Mouse (Mus musculus) limb, embryonic 14.5 days (tissue): ENCODE measurements around the gene Tmem190. TPM values are rescaled to one million over a fixed set of nuclear protein-coding genes. Genes with fewer than 3 reads are reported as not detected.

Experiments used
- ATAC-seq: fragments of 200-750 bp; cut with Nextera tagmentation; 2 replicates; pipeline ENCODE4 v1.8.0; 2017; ENCODE audit warnings: low read depth, moderate number of reproducible peaks, moderate TSS enrichment; ENCODE audit not compliant: low FRiP score
- DNase-seq: peaks from one replicate; pipeline ENCODE4 v3.0.0-alpha.2; 2015; ENCODE audit warnings: low spot score
- H3K27ac ChIP-seq: fragments of 300-500 bp; sonication (generic); replicated peaks from 2 replicates; pipeline ENCODE4 v1.5.1; 2014; ENCODE audit warnings: low read depth, mild to moderate bottlenecking, low read length, moderate library complexity, mixed read lengths
- H3K27me3 ChIP-seq: fragments of 300-500 bp; sonication (generic); 2 replicates; pipeline ENCODE4 v1.6.1; 2014; ENCODE audit warnings: low read length, mixed read lengths; ENCODE audit not compliant: control insufficient read depth, insufficient read depth
- H3K36me3 ChIP-seq: fragments of 300-500 bp; sonication (generic); 2 replicates; pipeline ENCODE4 v1.6.1; 2014; ENCODE audit warnings: mild to moderate bottlenecking, low read length, moderate library complexity, mixed read lengths; ENCODE audit not compliant: control insufficient read depth, insufficient read depth
- H3K4me1 ChIP-seq: fragments of 300-500 bp; sonication (generic); 2 replicates; pipeline ENCODE4 v1.6.1; 2014; ENCODE audit warnings: antibody characterized with exemption, low read length, mixed read lengths; ENCODE audit not compliant: control insufficient read depth, insufficient read depth
- H3K4me2 ChIP-seq: fragments of 300-500 bp; sonication (generic); replicated peaks from 2 replicates; pipeline ENCODE4 v1.6.1; 2014; ENCODE audit warnings: low read depth, mild to moderate bottlenecking, low read length, moderate library complexity; ENCODE audit not compliant: severe bottlenecking
- H3K4me3 ChIP-seq: fragments of 300-500 bp; sonication (generic); replicated peaks from 2 replicates; pipeline ENCODE4 v1.5.1; 2014; ENCODE audit warnings: low read length
- H3K9ac ChIP-seq: fragments of 300-500 bp; sonication (generic); 2 replicates; pipeline ENCODE4 v1.6.1; 2014; ENCODE audit warnings: mild to moderate bottlenecking, low read depth, low read length, moderate library complexity; ENCODE audit not compliant: severe bottlenecking
- H3K9me3 ChIP-seq: fragments of 300-500 bp; sonication (generic); 2 replicates; pipeline ENCODE4 v1.6.1; 2016; ENCODE audit warnings: low read length; ENCODE audit not compliant: control insufficient read depth
- POLR2A ChIP-seq: fragments of 200-500 bp; IDR thresholded peaks from 2 replicates; pipeline ENCODE4 v1.8.0; 2012; ENCODE audit warnings: inconsistent platforms, mild to moderate bottlenecking, moderate library complexity, borderline replicate concordance; ENCODE audit not compliant: insufficient read depth, insufficient read length; ENCODE audit errors: extremely low read depth
- WGBS: fragments of 180-500 bp; shearing (Covaris S2); extraction: QIAGEN DNeasy Blood & Tissue Kit; methylation state at CpG from one replicate; pipeline ENCODE4 v1.1.7; 2014; 5-methylcytosine and 5-hydroxymethylcytosine counted together
- polyA plus RNA-seq, 2 experiments: library from polyadenylated mRNA; depleted of rRNA in 1 of 2; stranded (reverse) in 1 of 2; unstranded in 1 of 2; fragments of >200 nt; fragmentation: Nextera tagmentation in 1 of 2; extraction: Ambion mirVana in 1 of 2; gene quantifications; 2 replicates each; pipeline versions ENCODE4 v1.2.1 to v1.2.3; 2012 to 2014

Tmem190 gene
- polyA plus RNA-seq (2012; rRNA removed) (not detected in 2 replicates), polyA plus RNA-seq (2014; fragmentation: Nextera tagmentation; extraction: Ambion mirVana) (not detected in 2 replicates)

DNA sequence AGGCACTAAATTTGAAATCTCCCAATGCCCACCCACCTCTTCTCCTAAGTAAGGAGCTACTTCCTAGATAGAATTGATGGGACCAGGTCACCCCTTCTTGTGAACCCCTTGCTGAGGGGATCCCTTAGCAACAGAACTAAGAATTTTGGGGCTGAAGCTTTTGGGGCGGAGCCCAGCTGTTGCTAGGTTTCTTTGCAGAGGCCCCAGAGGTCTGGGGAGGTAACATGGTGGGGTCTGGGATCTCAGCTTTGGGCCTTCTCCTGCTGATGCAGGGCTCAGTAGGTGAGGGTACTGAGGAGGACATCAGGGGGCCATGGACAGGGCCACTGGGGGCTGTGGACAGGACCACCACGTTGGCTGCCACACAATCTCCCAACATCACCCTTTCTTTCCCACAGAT is at the start of gene Tmem190, which contains the start of gene Il11:
Gene Tmem190 (plus strand): TSS at position 179 of the 400 bp plus-strand sequence.
Gene Il11 (minus strand): TSS at position 101 of the 400 bp plus-strand sequence.
- Histone ChIP-seq H3K4me2 (no peak within 1 kb of the TSS), H3K36me3 (no peaks in the 10 kb centered on the region), H3K27me3 (peaks cover 14% of the 10 kb centered on the region), H3K4me1 (0 out of 2 replicates have a peak, but pooled peaks cover 3% of the 10 kb centered on the region), H3K9me3 (no peaks in the 10 kb centered on the region), H3K4me3 (no peak within 1 kb of the TSS), H3K27ac (no peak within 1 kb of the TSS), H3K9ac (no peak within 1 kb of the TSS)
- DNase-seq = no peak
- no peak for TF ChIP-seq POLR2A
- no peak for ATAC-seq
- 79% methylated on average over 2 of the region's 2 CpGs for WGBS

DNA sequence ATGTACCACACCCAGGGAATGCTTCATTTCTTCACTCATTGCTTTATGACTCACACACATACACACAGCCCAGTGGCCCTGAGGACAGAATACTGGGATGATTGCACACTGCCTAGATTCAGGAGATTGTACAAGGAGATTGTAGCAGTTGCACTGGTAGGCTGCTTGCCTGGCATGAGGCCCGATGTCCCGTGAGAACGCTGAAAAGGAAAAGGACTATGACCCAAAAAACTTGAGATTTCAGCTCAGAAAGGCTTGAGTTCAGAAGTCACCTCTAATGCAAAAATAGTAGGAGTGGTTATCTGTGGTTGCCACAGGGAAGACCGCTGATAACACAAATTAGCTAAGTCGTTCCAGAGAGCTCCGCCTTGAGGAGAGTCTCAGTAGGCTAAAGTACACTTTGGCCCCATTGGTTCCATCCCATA is 49.8 kb upstream of the Tmem190 start:
- H3K9ac ChIP-seq = no peak overlapping the region
- H3K4me3 ChIP-seq = no peak overlapping the region
- H3K27me3 ChIP-seq = no peaks in the 10 kb centered on the region
- H3K4me1 ChIP-seq = no peaks in the 10 kb centered on the region
- ATAC-seq = no peak
- no peak overlapping the region for H3K4me2 ChIP-seq
- no peaks in the 10 kb centered on the region for H3K36me3 ChIP-seq
- no peak overlapping the region for H3K27ac ChIP-seq
- no peak for TF ChIP-seq POLR2A
- H3K9me3 ChIP-seq = no peaks in the 10 kb centered on the region
- DNase-seq = no peak
- 65% methylated on average over 6 of the region's 6 CpGs for WGBS

DNA sequence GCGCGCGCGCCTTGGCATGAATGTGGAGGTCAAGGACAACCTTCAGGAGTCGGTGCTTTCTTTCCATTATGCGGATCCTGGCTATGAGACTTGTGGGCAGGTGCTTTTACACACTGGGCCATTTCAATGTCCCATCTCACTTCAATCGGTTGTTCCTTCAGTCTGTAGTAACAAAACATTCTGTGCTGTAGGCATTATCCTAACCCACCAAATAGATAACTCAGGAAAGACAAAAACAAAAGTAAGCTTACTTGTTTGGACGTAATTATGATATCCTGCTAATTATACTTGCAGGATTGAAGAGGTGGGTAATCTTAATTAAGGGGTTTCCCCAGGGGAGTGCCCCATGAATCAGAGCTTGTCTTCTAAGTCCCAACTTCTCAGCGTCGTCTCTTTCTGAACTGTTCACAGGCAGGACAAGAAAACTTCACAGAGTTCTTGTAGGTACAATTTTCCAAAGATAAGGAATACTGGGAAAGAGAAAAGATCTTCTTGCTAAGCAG is 43.6 kb upstream of the Tmem190 start:
- Histone ChIP-seq H3K9me3 (no peaks in the 10 kb centered on the region), H3K9ac (peak overlapping the region; percentile 40; the same call in 1 of the 2 replicates), H3K4me2 (peak overlapping the region; percentile 53), H3K36me3 (peaks cover 19% of the 10 kb centered on the region), H3K27me3 (no peaks in the 10 kb centered on the region), H3K4me3 (peak overlapping the region; percentile 37), H3K27ac (peak overlapping the region; percentile 76), H3K4me1 (peaks cover 12% of the 10 kb centered on the region)
- WGBS = 49% methylated on average over 10 of the region's 10 CpGs
- DNase-seq (no peak), ATAC-seq (no peak)
- TF ChIP-seq POLR2A = no peak

DNA sequence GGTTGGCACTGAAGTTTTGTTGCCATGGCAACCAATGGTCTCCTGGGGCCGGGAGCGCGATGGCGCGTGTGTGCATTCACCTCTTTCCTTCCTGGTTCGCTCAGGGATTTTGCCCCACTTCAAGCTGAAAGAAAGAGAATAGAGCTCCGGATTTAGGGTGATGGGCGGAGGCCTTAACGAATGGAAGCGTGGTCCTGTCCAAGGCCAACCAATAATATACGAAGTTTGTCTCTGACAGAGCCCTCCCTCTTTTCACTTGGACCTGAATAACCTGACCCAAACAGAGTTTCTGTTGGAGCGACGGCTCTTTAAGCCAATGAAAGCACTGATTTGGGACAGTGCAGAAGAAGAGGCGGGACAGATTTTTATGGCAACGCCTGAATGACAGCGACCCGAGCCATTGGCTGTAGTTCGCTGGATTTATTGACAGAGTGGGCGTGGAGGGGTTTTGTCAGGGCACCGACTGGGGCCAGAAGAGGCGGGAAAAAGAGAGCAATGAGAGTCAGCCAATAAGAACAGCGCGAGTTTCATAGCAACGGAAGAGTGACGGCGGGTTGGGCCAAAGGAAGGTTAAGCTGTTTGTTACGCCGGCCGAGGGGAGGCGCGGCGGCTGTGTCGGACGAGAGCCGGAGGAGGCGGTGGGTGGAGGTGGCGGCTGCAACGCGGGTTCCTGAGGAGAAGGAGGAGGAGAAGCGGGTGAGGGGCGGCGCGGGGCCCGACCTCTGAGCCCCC is 43.0 kb upstream of the Tmem190 start, which contains the start of gene Kmt5c:
Gene Kmt5c (plus strand): TSS at position 572 of the 732 bp plus-strand sequence.
- DNase-seq (peak; percentile 100), ATAC-seq (peak; percentile 97)
- Histone ChIP-seq H3K4me1 (peaks cover 12% of the 10 kb centered on the region), H3K4me2 (peak within 1 kb of the TSS; percentile 80), H3K4me3 (peak within 1 kb of the TSS; percentile 78), H3K27ac (peak within 1 kb of the TSS; percentile 77), H3K36me3 (peaks cover 26% of the 10 kb centered on the region), H3K9ac (peak within 1 kb of the TSS; percentile 81), H3K27me3 (no peaks in the 10 kb centered on the region), H3K9me3 (no peaks in the 10 kb centered on the region)
- under 1% methylated on average over 37 of the region's 44 CpGs for WGBS
- TF ChIP-seq POLR2A = peak; percentile 88; the same call in 1 of the 2 replicates

DNA sequence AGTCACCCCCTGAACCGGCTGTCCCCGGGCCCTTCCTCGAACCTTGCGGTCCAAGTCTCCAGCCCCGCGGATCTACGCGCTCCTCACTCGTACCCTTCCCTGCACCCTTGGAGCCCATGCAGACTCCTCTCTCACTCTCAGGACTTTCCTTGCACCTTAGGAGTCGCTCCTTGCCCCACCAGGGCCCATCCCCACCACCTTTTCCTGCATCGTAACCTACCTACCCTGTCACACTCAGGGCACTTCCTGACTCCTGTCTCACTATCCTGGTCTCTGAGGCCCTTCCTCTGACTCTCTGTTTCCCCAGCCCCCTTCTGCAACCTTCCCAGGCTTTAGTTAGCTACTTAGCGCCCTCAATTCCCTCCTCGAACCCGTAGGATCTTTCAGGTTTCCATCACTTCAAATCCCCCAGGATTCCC is 42.4 kb upstream of the Tmem190 start:
- TF ChIP-seq POLR2A = no peak
- Histone ChIP-seq H3K4me3 (peak overlapping the region; percentile 78), H3K27me3 (no peaks in the 10 kb centered on the region), H3K4me1 (peaks cover 12% of the 10 kb centered on the region), H3K36me3 (peaks cover 29% of the 10 kb centered on the region), H3K27ac (peak overlapping the region; percentile 77), H3K9ac (peak overlapping the region; percentile 81), H3K4me2 (peak overlapping the region; percentile 80), H3K9me3 (no peaks in the 10 kb centered on the region)
- peak; percentile 3; the same call in 1 of the 2 replicates for ATAC-seq
- DNase-seq = peak; percentile 8
- 0% methylated on average over 6 of the region's 14 CpGs for WGBS
